Mouse (Mus musculus): Measurements from ENCODE around the gene Cpt1b. TPM values are rescaled to one million over a fixed set of nuclear protein-coding genes. Genes with fewer than 3 reads are reported as not detected.
A peak's percentile ranks its signal among the peaks of the same experiment; 100 is the strongest.
"Not testable (repeated sequence)": the region's sequence is repeated elsewhere in the genome, so short reads cannot be mapped to it uniquely, and the experiment has no call there.

Cpt1b gene
- polyA plus RNA-seq, 1 experiment from 2014 or later: 0.70 TPM

DNA sequence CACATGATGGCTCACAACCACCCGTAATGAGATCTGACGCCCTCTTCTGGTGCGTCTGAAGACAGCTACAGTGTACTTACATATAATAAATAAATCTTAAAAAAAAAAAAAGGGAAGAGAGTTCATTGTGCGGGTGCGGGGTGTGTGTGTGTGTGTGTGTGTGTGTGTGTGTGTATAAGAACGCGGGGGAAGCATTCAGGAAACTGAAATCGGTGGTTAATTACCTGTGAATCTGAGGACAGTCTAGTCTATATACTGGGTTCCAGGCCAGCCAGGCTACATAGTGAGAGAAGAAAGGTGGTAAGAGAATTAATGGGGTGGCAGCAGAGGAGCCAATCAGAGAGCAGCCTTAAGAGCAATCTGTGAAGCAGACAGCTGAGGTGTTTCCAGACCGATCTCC is 5.1 kb upstream of the Cpt1b start:
- not testable (repeated sequence) for H3K27ac ChIP-seq; H3K9ac ChIP-seq; ATAC-seq (ENCODE audit: low FRiP score); H3K9me3 ChIP-seq; H3K4me3 ChIP-seq (replicated peaks); H3K4me2 ChIP-seq; H3K27me3 ChIP-seq
- 82% methylated on average over 9 of the region's 9 CpGs for WGBS
- peaks cover 16% of the 10 kb centered on the region for H3K4me1 ChIP-seq
- peaks cover 21% of the 10 kb centered on the region for H3K36me3 ChIP-seq (replicated peaks)

DNA sequence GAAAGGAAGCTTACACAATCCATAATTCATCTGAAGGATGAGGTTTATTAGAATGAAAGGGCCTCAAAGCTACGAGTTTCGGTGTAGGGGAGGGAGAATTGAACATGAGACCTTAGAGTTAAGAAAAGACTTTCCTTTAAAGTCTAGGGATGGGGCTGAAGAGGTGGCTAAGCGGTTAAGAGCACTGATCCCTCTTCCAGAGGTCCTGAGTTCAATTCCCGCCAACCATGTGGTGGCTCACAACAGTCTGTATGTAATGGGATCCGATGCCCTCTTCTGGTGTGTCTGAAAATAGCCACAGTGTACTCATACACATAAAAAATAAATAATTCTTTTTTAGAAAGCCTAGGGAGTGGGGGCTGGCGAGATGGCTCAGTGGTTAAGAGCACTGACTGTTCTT is 4.7 kb upstream of the Cpt1b start:
- Histone ChIP-seq H3K9ac (peak overlapping the region; percentile 70), H3K27ac (peak overlapping the region; percentile 91), H3K27me3 (no peaks in the 10 kb centered on the region), H3K36me3 (replicated peaks) (peaks cover 25% of the 10 kb centered on the region), H3K4me2 (peak overlapping the region; percentile 91), H3K4me1 (peaks cover 16% of the 10 kb centered on the region), H3K9me3 (no peaks in the 10 kb centered on the region), H3K4me3 (replicated peaks) (peak overlapping the region; percentile 77)
- no peak for ATAC-seq (ENCODE audit: low FRiP score)
- WGBS: 55% methylated on average over 6 of the region's 6 CpGs

DNA sequence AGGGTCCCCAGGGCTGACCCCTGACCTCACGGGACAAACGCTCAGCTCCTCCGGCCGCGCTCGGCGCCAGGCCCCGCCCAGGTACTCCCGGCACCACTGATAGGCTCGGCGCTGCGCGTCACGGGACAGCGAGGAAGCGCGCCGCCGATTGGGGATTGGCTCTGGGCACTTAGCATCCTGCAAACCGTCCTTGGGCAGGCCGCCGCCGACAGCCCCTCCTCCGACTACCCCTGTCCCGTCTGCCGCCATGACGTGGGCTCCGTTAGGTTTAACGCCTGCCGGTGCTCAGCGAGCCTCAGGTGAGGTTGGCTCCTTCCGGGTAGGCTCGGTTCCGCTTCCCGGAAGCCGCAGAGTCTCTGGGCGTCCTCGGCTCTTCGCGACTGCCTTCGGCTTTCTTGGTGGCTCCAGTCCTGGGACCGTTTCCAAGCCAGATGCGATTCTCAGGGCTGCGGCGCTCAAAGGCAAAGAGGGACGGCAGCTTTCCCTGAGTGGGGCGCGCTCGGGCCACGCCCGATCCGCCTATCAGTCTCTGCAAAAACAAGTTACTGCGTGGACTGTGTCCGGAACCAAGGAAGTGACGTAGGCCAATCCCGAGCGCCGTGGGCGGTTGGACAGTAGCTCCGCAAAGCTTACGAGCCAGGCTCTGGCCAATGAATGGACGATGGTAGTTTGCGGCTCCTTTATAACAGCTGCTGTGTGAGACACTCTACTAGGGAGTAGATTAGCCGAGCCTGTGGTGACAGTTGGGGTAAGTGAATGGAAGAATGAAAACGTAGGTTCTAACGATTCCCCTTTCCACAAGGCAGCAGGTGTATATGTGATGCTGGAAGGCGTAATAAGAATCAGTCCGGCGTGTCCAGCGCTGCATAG is 3.9 kb upstream of the Cpt1b start, which contains the start of the genes C730034F03Rik, Gm44502 and Chkb:
Gene C730034F03Rik (plus strand): TSS at position 238 of the 870 bp plus-strand sequence.
Gene Gm44502 (minus strand): TSS at position 345 of the 870 bp plus-strand sequence.
Gene Chkb (minus strand): TSS at position 557 of the 870 bp plus-strand sequence.
- H3K9ac ChIP-seq: peak within 1 kb of the TSS; percentile 70
- H3K27me3 ChIP-seq: no peaks in the 10 kb centered on the region
- peak; percentile 95 for ATAC-seq (ENCODE audit: low FRiP score)
- H3K27ac ChIP-seq: peak within 1 kb of the TSS; percentile 91
- peaks cover 25% of the 10 kb centered on the region for H3K36me3 ChIP-seq (replicated peaks)
- peak within 1 kb of the TSS; percentile 77 for H3K4me3 ChIP-seq (replicated peaks)
- H3K4me2 ChIP-seq: peak within 1 kb of the TSS; percentile 91
- WGBS: under 1% methylated on average over 70 of the region's 70 CpGs
- H3K9me3 ChIP-seq: no peaks in the 10 kb centered on the region
- peaks cover 16% of the 10 kb centered on the region for H3K4me1 ChIP-seq

DNA sequence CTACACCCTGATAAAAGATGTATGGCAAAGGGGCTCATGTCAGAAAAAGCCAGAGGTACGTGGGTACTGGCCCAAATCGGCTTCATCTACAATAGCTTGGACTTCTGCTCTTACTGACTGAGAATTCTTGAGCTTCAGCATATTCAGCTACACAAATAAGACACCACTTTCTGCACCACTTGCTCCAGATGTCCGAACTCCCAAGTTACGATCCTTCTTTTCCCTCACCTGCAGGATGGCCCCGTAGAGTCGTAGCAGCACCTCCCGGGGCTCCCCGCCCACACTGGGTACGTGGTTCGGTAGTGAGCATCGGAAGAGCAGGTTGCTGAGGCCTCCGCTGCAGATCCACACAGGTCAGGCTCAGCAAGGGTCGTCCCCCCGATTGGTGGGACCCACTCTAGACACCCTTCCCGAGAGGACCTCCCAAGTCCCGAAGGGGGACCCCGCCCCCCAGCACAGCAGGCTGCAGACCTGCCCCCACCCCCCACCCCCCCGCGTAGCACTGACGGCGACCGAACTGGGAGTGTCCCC is 3.2 kb upstream of the Cpt1b start:
- H3K4me2 ChIP-seq: peak overlapping the region; percentile 91
- peaks cover 16% of the 10 kb centered on the region for H3K4me1 ChIP-seq
- peak; percentile 69 for ATAC-seq (ENCODE audit: low FRiP score)
- H3K27me3 ChIP-seq: no peaks in the 10 kb centered on the region
- H3K27ac ChIP-seq: peak overlapping the region; percentile 91; the same call in 1 of the 2 replicates
- 4% methylated on average over 22 of the region's 22 CpGs for WGBS
- H3K36me3 ChIP-seq (replicated peaks): peaks cover 25% of the 10 kb centered on the region
- H3K9me3 ChIP-seq: no peaks in the 10 kb centered on the region
- H3K9ac ChIP-seq: peak overlapping the region; percentile 70
- peak overlapping the region; percentile 77 for H3K4me3 ChIP-seq (replicated peaks)

DNA sequence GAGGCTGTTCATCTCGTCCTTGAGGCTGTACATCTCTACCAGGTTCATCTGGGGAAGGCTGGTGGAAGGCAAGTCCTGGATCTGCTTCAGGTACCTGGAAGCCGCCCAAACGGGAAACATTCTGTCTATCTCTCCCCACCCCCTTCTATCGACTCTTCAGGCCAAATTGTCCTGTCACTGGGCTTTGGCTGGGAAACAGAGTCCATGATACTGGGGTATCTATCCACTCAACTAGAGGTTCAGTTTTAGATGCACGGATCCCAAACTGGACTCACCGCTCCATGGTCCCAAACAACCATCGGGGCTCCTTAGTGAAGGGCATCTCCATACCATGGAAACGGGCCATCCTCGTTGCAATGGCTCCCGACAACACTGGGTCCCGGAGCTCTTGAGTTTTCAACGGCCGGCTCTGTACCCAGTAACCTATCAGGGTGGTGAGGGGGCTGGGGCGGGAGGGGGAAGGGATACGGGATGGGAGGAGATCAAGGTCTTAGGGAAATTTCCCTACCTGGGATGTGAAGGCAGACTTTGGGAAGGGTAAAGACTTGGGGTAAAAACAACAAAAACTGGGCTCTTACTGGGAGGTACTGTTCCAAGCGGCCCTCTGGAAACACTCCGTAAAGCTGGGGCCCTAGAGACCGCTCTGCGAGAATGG is 2.6 kb upstream of the Cpt1b start:
- Histone ChIP-seq H3K9ac (peak overlapping the region; percentile 70; the same call in 1 of the 2 replicates), H3K36me3 (replicated peaks) (peaks cover 25% of the 10 kb centered on the region), H3K27ac (no peak overlapping the region), H3K4me1 (peaks cover 16% of the 10 kb centered on the region), H3K9me3 (no peaks in the 10 kb centered on the region), H3K27me3 (no peaks in the 10 kb centered on the region), H3K4me2 (peak overlapping the region; percentile 91), H3K4me3 (replicated peaks) (peak overlapping the region; percentile 77)
- ATAC-seq (ENCODE audit: low FRiP score): no peak
- WGBS: 80% methylated on average over 19 of the region's 19 CpGs

DNA sequence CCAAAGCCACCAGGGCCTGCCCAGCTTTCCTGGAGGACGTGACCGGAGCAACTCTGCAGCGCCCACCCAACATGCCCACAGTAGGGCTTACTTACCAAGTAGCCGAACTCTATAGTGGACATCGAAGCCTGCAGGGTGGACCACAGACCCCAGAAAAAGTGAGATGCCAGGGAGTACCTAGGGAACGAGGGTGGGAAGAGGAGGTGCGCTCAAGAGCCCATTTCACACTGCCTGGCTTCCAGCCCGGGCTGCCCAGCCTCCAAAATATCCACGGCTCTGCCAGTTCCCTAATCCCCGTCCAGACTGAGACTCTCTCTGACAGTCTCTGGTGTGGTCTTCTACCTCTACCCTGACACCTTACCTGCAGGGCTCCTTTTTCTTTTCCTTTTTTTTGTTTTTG is 1.1 kb upstream of the Cpt1b start:
- Histone ChIP-seq H3K36me3 (replicated peaks) (peaks cover 25% of the 10 kb centered on the region), H3K4me1 (peaks cover 16% of the 10 kb centered on the region), H3K27me3 (no peaks in the 10 kb centered on the region), H3K4me2 (no peak overlapping the region), H3K9ac (no peak overlapping the region), H3K4me3 (replicated peaks) (no peak overlapping the region), H3K9me3 (no peaks in the 10 kb centered on the region), H3K27ac (no peak overlapping the region)
- no peak for ATAC-seq (ENCODE audit: low FRiP score)
- WGBS: 92% methylated on average over 10 of the region's 10 CpGs

DNA sequence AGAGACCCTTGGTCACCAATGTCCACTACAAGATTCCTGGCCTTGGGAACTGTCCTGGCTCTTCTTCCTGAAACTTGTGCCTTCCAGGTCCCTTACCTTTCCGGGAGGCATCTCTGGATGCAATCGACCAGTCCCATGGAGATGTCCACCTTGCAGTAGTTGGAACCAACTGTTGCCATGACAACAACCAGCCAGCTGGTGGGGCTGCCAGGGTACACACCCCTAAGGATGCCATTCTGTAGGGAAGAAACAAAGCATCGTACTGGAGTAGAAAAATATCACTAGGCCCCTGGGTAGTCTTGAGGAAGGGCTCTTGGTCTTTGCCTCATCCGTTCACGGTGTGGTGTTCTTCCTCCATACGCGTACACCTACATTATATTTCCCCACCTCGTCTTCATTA is 1.0 kb downstream of the Cpt1b start:
- peaks cover 11% of the 10 kb centered on the region for H3K4me1 ChIP-seq
- WGBS: 85% methylated on average over 8 of the region's 8 CpGs
- no peak overlapping the region for H3K9ac ChIP-seq
- no peak for ATAC-seq (ENCODE audit: low FRiP score)
- no peaks in the 10 kb centered on the region for H3K27me3 ChIP-seq
- H3K27ac ChIP-seq: no peak overlapping the region
- peaks cover 35% of the 10 kb centered on the region for H3K36me3 ChIP-seq (replicated peaks)
- H3K4me3 ChIP-seq (replicated peaks): no peak overlapping the region
- no peaks in the 10 kb centered on the region for H3K9me3 ChIP-seq
- H3K4me2 ChIP-seq: no peak overlapping the region

DNA sequence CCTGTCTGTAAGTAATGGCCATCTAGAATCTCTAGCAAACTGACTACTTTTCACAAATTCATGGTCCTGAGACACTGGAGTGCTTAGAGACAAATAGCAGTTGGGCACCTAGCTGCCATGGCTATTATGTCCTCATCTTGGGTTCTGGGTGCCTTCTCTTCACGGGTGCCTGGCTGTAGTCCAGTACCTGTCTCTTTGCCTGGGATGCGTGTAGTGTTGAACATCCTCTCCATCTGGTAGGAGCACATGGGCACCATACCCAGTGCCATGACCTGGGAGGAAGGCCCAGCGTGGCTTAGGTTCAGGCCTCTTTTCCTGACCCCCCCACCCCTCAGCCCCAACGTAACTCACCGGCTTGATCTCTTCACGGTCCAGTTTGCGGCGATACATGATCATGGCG is 3.7 kb downstream of the Cpt1b start:
- Histone ChIP-seq H3K9ac (no peak overlapping the region), H3K4me1 (no peaks in the 10 kb centered on the region), H3K27ac (no peak overlapping the region), H3K9me3 (no peaks in the 10 kb centered on the region), H3K27me3 (no peaks in the 10 kb centered on the region), H3K4me2 (no peak overlapping the region), H3K36me3 (replicated peaks) (peaks cover 52% of the 10 kb centered on the region), H3K4me3 (replicated peaks) (no peak overlapping the region)
- 94% methylated on average over 9 of the region's 9 CpGs for WGBS
- ATAC-seq (ENCODE audit: low FRiP score): no peak

DNA sequence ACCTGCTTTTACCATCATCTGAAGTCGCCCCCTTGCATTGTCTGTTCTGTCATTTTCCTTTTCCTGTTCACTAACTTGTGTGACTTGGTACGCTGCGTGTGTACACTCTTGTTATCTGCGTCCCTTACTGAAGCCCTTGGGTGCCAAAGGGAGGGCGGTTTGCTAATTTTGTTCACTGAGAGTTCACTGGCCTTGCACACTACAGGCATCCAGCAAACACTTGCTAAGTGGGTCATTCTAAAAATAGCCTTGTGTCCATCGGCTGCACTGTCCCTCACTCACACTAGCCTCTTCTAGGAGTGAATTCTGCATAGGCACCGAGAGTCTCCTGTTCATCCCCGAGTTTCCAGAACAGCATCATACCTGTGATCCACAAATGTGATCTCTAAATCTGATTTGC is 10.4 kb downstream of the Cpt1b start:
- Histone ChIP-seq H3K4me1 (no peaks in the 10 kb centered on the region), H3K27ac (no peak overlapping the region), H3K36me3 (replicated peaks) (peaks cover 37% of the 10 kb centered on the region), H3K4me3 (replicated peaks) (no peak overlapping the region), H3K9me3 (no peaks in the 10 kb centered on the region), H3K27me3 (no peaks in the 10 kb centered on the region), H3K4me2 (no peak overlapping the region), H3K9ac (no peak overlapping the region)
- 85% methylated on average over 8 of the region's 8 CpGs for WGBS
- no peak for ATAC-seq (ENCODE audit: low FRiP score)

DNA sequence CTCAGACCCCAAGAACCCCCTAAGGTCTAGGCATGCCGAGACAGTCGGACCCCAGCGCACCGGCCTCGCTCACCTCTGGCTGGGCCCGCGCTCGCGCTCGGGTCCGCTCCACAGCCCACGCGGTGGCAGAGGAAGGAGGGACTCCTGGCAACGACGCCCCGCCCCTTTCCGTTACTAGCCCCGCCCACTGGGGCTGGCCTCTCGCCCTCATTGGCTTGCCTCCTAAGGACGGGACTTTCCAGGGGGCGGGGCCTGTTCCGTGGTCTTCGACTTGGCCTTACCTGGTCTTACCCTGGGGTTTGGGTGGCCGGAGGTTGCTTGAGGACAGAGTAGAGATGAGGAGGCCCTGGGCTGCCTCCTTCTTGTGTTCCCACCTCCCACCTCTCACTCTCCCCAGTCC is 15.5 kb downstream of the Cpt1b start, which contains the start of gene Syce3:
Gene Syce3 (minus strand): TSS at position 386 of the 400 bp plus-strand sequence.
- Histone ChIP-seq H3K36me3 (replicated peaks) (no peaks in the 10 kb centered on the region), H3K4me2 (no peak within 1 kb of the TSS), H3K27me3 (no peaks in the 10 kb centered on the region), H3K4me3 (replicated peaks) (no peak within 1 kb of the TSS), H3K4me1 (no peaks in the 10 kb centered on the region), H3K9me3 (peaks cover 11% of the 10 kb centered on the region), H3K27ac (no peak within 1 kb of the TSS), H3K9ac (no peak within 1 kb of the TSS)
- WGBS: 88% methylated on average over 24 of the region's 24 CpGs
- no peak for ATAC-seq (ENCODE audit: low FRiP score)

DNA sequence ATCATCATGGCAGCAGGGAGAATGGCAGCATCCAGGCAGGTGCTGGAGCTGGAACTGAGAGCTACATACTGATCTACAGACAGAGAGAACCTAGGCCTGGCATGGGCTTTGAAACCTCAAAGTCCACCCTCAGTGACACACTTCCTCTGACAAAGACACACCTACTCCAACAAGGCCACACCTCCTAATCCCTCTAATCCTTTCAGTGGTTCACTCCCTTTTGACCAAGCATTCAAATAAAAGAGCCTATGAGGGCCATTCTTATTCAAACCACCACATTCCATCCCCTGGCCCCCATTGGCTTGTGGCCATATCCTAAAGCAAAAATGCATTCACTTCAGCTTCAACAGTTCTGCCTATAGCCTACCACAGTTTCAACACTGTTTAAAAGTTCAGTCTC is 19.0 kb downstream of the Cpt1b start:
- H3K4me2 ChIP-seq: no peak overlapping the region
- H3K36me3 ChIP-seq (replicated peaks): no peaks in the 10 kb centered on the region
- no peak overlapping the region for H3K4me3 ChIP-seq (replicated peaks)
- no peak for ATAC-seq (ENCODE audit: low FRiP score)
- H3K9ac ChIP-seq: no peak overlapping the region
- H3K4me1 ChIP-seq: no peaks in the 10 kb centered on the region
- H3K27me3 ChIP-seq: no peaks in the 10 kb centered on the region
- peaks cover 11% of the 10 kb centered on the region for H3K9me3 ChIP-seq
- H3K27ac ChIP-seq: no peak overlapping the region

DNA sequence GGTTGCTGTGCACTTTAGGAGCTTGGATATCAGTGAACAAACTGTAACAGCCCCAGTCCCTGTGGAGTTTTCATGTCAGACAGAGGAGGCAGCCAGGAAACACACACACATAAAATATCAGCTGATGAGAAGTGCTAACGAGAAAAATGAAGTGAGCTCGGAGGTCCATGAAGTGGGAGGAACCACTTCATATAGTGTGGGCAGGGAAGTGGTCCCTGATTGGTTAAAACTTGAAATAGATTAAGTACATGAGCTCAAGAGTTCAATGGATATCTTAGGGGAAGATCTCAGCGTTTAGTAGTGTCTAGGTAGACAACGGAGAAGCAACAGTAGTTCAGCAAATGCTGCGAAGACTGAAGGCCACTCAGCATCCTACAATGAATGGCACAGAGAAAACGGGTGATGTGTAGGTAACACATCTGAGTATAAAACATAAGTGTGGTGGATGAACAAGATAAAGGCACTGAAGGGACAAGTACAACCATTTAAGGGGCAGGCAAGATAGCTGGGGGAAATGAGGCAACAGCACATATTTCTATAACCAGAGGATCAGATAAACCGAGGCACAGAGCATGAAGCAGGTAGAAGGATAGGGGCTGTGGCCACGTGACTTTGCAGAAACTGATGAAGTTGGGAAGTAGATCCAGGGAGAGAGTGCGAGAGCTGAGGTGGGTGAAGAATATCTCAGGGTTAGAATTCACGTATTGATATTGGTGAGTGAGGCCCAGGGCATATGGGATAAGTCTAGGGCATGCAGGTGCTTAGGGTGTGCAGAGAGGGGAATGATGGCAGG is 20.6 kb downstream of the Cpt1b start:
- WGBS: 85% methylated on average over 10 of the region's 10 CpGs

More for the DNA sequence above, 20.6 kb downstream of the Cpt1b start:
- Histone ChIP-seq H3K9me3 (peaks cover 9% of the 10 kb centered on the region), H3K27ac (no peak overlapping the region), H3K36me3 (replicated peaks) (no peaks in the 10 kb centered on the region), H3K4me2 (no peak overlapping the region), H3K9ac (no peak overlapping the region), H3K4me1 (no peaks in the 10 kb centered on the region), H3K4me3 (replicated peaks) (no peak overlapping the region), H3K27me3 (no peaks in the 10 kb centered on the region)
- ATAC-seq (ENCODE audit: low FRiP score): no peak
